Mouse (Mus musculus): Measurements from ENCODE around the gene B3glct.

- TF ChIP-seq ZNF384 (IDR thresholded peaks at IDR 0.05; ENCODE audit: low read depth, low read length) = no peak
- no peak for TF ChIP-seq CHD2 (IDR thresholded peaks at IDR 0.05; ENCODE audit: low read depth, low read length)
Observed at GRCm38 (mm10) chr5:149693200-149693599, 15.2 kb downstream of the B3glct start.
